Mouse (Mus musculus): ENCODE data around the gene Dnmbp. TPM values are rescaled to one million over a fixed set of nuclear protein-coding genes. Genes with fewer than 3 reads are reported as not detected.
A peak's percentile ranks its signal among the peaks of the same experiment; 100 is the strongest.
"Not testable (repeated sequence)": the region's sequence is repeated elsewhere in the genome, so short reads cannot be mapped to it uniquely, and the experiment has no call there.

Gene Dnmbp
- polyA plus RNA-seq, 1 experiment from 2014 or later = 11.9 TPM

- H3K36me3 ChIP-seq = no peaks in the 10 kb centered on the region
- H3K9ac ChIP-seq = no peak overlapping the region
- ATAC-seq (ENCODE audit: insufficient number of reproducible peaks, low FRiP score) = no peak
- 73% methylated on average over 2 of the region's 2 CpGs for WGBS
- H3K9me3 ChIP-seq (replicated peaks) = no peaks in the 10 kb centered on the region
- no peak overlapping the region for H3K4me2 ChIP-seq
- H3K4me3 ChIP-seq = no peak overlapping the region
- H3K4me1 ChIP-seq (replicated peaks) = no peaks in the 10 kb centered on the region
- no peak overlapping the region for H3K27ac ChIP-seq (ENCODE audit: poor library complexity, severe bottlenecking)
- peaks cover 11% of the 10 kb centered on the region; the same call in 1 of the 2 replicates for H3K27me3 ChIP-seq (replicated peaks)
Measured at GRCm38 (mm10) chr19:43966481-43966880, 26.5 kb upstream of the Dnmbp start.

- H3K4me1 ChIP-seq (replicated peaks) = no peaks in the 10 kb centered on the region
- H3K4me3 ChIP-seq = no peak overlapping the region
- no peak overlapping the region for H3K27ac ChIP-seq (ENCODE audit: poor library complexity, severe bottlenecking)
- peaks cover 11% of the 10 kb centered on the region; the same call in 1 of the 2 replicates for H3K27me3 ChIP-seq (replicated peaks)
- H3K4me2 ChIP-seq = no peak overlapping the region
- 74% methylated on average over 11 of the region's 11 CpGs for WGBS
- no peak for ATAC-seq (ENCODE audit: insufficient number of reproducible peaks, low FRiP score)
- H3K9ac ChIP-seq = no peak overlapping the region
- H3K36me3 ChIP-seq = no peaks in the 10 kb centered on the region
- 0 out of 2 replicates have a peak, but pooled peaks cover 3% of the 10 kb centered on the region for H3K9me3 ChIP-seq (replicated peaks)
Measured at GRCm38 (mm10) chr19:43965496-43966085, 25.6 kb upstream of the Dnmbp start.

- ATAC-seq (ENCODE audit: insufficient number of reproducible peaks, low FRiP score) = no peak
- H3K4me3 ChIP-seq = no peak overlapping the region
- H3K9me3 ChIP-seq (replicated peaks) = 0 out of 2 replicates have a peak, but pooled peaks cover 3% of the 10 kb centered on the region
- H3K27me3 ChIP-seq (replicated peaks) = peaks cover 5% of the 10 kb centered on the region; the same call in 1 of the 2 replicates
- H3K4me2 ChIP-seq = no peak overlapping the region
- 62% methylated on average over 9 of the region's 9 CpGs for WGBS
- H3K27ac ChIP-seq (ENCODE audit: poor library complexity, severe bottlenecking) = no peak overlapping the region
- H3K4me1 ChIP-seq (replicated peaks) = no peaks in the 10 kb centered on the region
- H3K9ac ChIP-seq = no peak overlapping the region
- no peaks in the 10 kb centered on the region for H3K36me3 ChIP-seq
Measured at GRCm38 (mm10) chr19:43962795-43963194, 22.8 kb upstream of the Dnmbp start.

- Histone ChIP-seq H3K27me3 (replicated peaks) (peaks cover under 1% of the 10 kb centered on the region; the same call in 1 of the 2 replicates), H3K27ac (ENCODE audit: poor library complexity, severe bottlenecking) (no peak overlapping the region), H3K4me3 (no peak overlapping the region), H3K4me1 (replicated peaks) (no peaks in the 10 kb centered on the region), H3K9me3 (replicated peaks) (0 out of 2 replicates have a peak, but pooled peaks cover 3% of the 10 kb centered on the region), H3K9ac (no peak overlapping the region), H3K4me2 (no peak overlapping the region), H3K36me3 (no peaks in the 10 kb centered on the region)
- WGBS = 68% methylated on average over 2 of the region's 2 CpGs
- no peak for ATAC-seq (ENCODE audit: insufficient number of reproducible peaks, low FRiP score)
Measured at GRCm38 (mm10) chr19:43961185-43961584, 21.2 kb upstream of the Dnmbp start.

- ATAC-seq (ENCODE audit: insufficient number of reproducible peaks, low FRiP score) = no peak
- Histone ChIP-seq H3K36me3 (no peaks in the 10 kb centered on the region), H3K27me3 (replicated peaks) (no peaks in the 10 kb centered on the region; the same call in 1 of the 2 replicates), H3K4me2 (no peak overlapping the region), H3K9me3 (replicated peaks) (0 out of 2 replicates have a peak, but pooled peaks cover 3% of the 10 kb centered on the region), H3K4me1 (replicated peaks) (no peaks in the 10 kb centered on the region), H3K27ac (ENCODE audit: poor library complexity, severe bottlenecking) (no peak overlapping the region), H3K9ac (no peak overlapping the region), H3K4me3 (no peak overlapping the region)
- 82% methylated on average over 11 of the region's 11 CpGs for WGBS
Measured at GRCm38 (mm10) chr19:43960014-43960413, 20.0 kb upstream of the Dnmbp start.

- Histone ChIP-seq H3K36me3 (no peaks in the 10 kb centered on the region), H3K27me3 (replicated peaks) (no peaks in the 10 kb centered on the region), H3K4me2 (no peak overlapping the region), H3K9me3 (replicated peaks) (0 out of 2 replicates have a peak, but pooled peaks cover 3% of the 10 kb centered on the region), H3K4me3 (no peak overlapping the region), H3K9ac (no peak overlapping the region), H3K4me1 (replicated peaks) (no peaks in the 10 kb centered on the region), H3K27ac (ENCODE audit: poor library complexity, severe bottlenecking) (no peak overlapping the region)
- ATAC-seq (ENCODE audit: insufficient number of reproducible peaks, low FRiP score) = 0 out of 2 replicates have a peak, but pooled peaks have one; percentile 25
- WGBS = 25% methylated on average over 2 of the region's 2 CpGs
Measured at GRCm38 (mm10) chr19:43959162-43959561, 19.2 kb upstream of the Dnmbp start.

- Histone ChIP-seq H3K27me3 (replicated peaks) (no peaks in the 10 kb centered on the region), H3K36me3 (no peaks in the 10 kb centered on the region), H3K9me3 (replicated peaks) (0 out of 2 replicates have a peak, but pooled peaks cover 3% of the 10 kb centered on the region), H3K4me1 (replicated peaks) (no peaks in the 10 kb centered on the region), H3K27ac (ENCODE audit: poor library complexity, severe bottlenecking) (no peak overlapping the region), H3K4me3 (no peak overlapping the region), H3K9ac (no peak overlapping the region), H3K4me2 (no peak overlapping the region)
- no peak for ATAC-seq (ENCODE audit: insufficient number of reproducible peaks, low FRiP score)
- 65% methylated on average over 4 of the region's 4 CpGs for WGBS
Measured at GRCm38 (mm10) chr19:43957881-43958280, 17.9 kb upstream of the Dnmbp start.

- Histone ChIP-seq H3K27ac (ENCODE audit: poor library complexity, severe bottlenecking) (no peak overlapping the region), H3K9ac (no peak overlapping the region), H3K27me3 (replicated peaks) (no peaks in the 10 kb centered on the region), H3K9me3 (replicated peaks) (0 out of 2 replicates have a peak, but pooled peaks cover 3% of the 10 kb centered on the region), H3K4me1 (replicated peaks) (no peaks in the 10 kb centered on the region), H3K4me3 (no peak overlapping the region), H3K4me2 (no peak overlapping the region), H3K36me3 (no peaks in the 10 kb centered on the region)
- 24% methylated on average over 4 of the region's 4 CpGs for WGBS
- ATAC-seq (ENCODE audit: insufficient number of reproducible peaks, low FRiP score) = no peak
Measured at GRCm38 (mm10) chr19:43957402-43957801, 17.4 kb upstream of the Dnmbp start.

GRCm38 (mm10) chr19:43955266-43955665 is 15.3 kb upstream of the Dnmbp start:
- no peak for ATAC-seq (ENCODE audit: insufficient number of reproducible peaks, low FRiP score)
- H3K36me3 ChIP-seq = no peaks in the 10 kb centered on the region
- H3K4me1 ChIP-seq (replicated peaks) = no peaks in the 10 kb centered on the region
- WGBS = 72% methylated on average over 5 of the region's 5 CpGs
- no peaks in the 10 kb centered on the region for H3K27me3 ChIP-seq (replicated peaks)
- H3K9ac ChIP-seq = no peak overlapping the region
- H3K4me3 ChIP-seq = no peak overlapping the region
- H3K4me2 ChIP-seq = no peak overlapping the region
- H3K9me3 ChIP-seq (replicated peaks) = no peaks in the 10 kb centered on the region
- no peak overlapping the region for H3K27ac ChIP-seq (ENCODE audit: poor library complexity, severe bottlenecking)

- Histone ChIP-seq H3K9me3 (replicated peaks) (no peaks in the 10 kb centered on the region), H3K4me3 (no peak overlapping the region), H3K4me1 (replicated peaks) (no peaks in the 10 kb centered on the region), H3K27ac (ENCODE audit: poor library complexity, severe bottlenecking) (no peak overlapping the region), H3K36me3 (no peaks in the 10 kb centered on the region), H3K9ac (no peak overlapping the region), H3K4me2 (no peak overlapping the region), H3K27me3 (replicated peaks) (no peaks in the 10 kb centered on the region)
- 78% methylated on average over 4 of the region's 4 CpGs for WGBS
- no peak for ATAC-seq (ENCODE audit: insufficient number of reproducible peaks, low FRiP score)
Measured at GRCm38 (mm10) chr19:43954864-43955263, 14.9 kb upstream of the Dnmbp start.

- WGBS = 88% methylated on average over 8 of the region's 8 CpGs
Measured at GRCm38 (mm10) chr19:43952936-43953335, 12.9 kb upstream of the Dnmbp start.

More at GRCm38 (mm10) chr19:43952936-43953335, 12.9 kb upstream of the Dnmbp start:
- H3K9me3 ChIP-seq (replicated peaks); H3K4me3 ChIP-seq; H3K4me2 ChIP-seq; H3K9ac ChIP-seq; ATAC-seq (ENCODE audit: insufficient number of reproducible peaks, low FRiP score); H3K36me3 ChIP-seq; H3K4me1 ChIP-seq (replicated peaks); H3K27me3 ChIP-seq (replicated peaks); H3K27ac ChIP-seq (ENCODE audit: poor library complexity, severe bottlenecking): not testable (repeated sequence)

Measured in heart, embryonic 12.5 days (tissue).